ENCODE assay signal across 9 mouse cellular contexts in genomic region chr19:46622659-46623193, GRCm38 (mm10). TPM values are rescaled to one million over a fixed set of nuclear protein-coding genes. Genes with fewer than 3 reads are reported as not detected.
DNase-seq lines count a peak whose midpoint lies in the region; ATAC-seq and TF ChIP-seq lines count a peak whose summit lies in the region.
"Had no signal": no experiment of that assay in that cellular context is flagged by ENCODE, and none has a peak within 500 bp of the region (broad histone marks: within the 10 kb centered on the region; RNA-seq: fewer than 3 reads in every experiment).

No protein-coding gene starts in this region.

- H3K4me1 ChIP-seq in heart, embryonic 14.5 days (ENCODE audit: control insufficient read depth in 2 of 2, insufficient read depth in 2 of 2, low read length in 2 of 2): peaks cover 66 to 88% of the 10 kb centered on the region in 2 experiments
- peaks cover 73% of the 10 kb centered on the region for H3K4me1 ChIP-seq in embryonic facial prominence, embryonic 12.5 days
- H3K4me1 ChIP-seq in hindbrain, postnatal 0 days (ENCODE audit: insufficient read depth, low read length): peaks cover 29% of the 10 kb centered on the region
- H3K4me1 ChIP-seq in midbrain, embryonic 15.5 days: peaks cover 57% of the 10 kb centered on the region
- H3K4me1 ChIP-seq in cerebellum, adult 2 months (ENCODE audit: control insufficient read depth, insufficient read depth, low read length): peaks cover 43% of the 10 kb centered on the region

- 13% methylated on average over 12 of the region's 12 CpGs for WGBS in heart, embryonic 14.5 days
- WGBS in embryonic facial prominence, embryonic 12.5 days: 24% methylated on average over 12 of the region's 12 CpGs
- 33% methylated on average over 12 of the region's 12 CpGs for WGBS in hindbrain, postnatal 0 days
- WGBS in midbrain, embryonic 15.5 days: 32% methylated on average over 12 of the region's 12 CpGs
- WGBS in cerebellum, adult 2 months: 63% methylated on average over 12 of the region's 12 CpGs

- peak overlapping the region; percentile 80 for H3K9ac ChIP-seq in heart, embryonic 14.5 days (ENCODE audit: low read length)
- peak overlapping the region; percentile 54; the same call in 1 of the 2 replicates for H3K9ac ChIP-seq in embryonic facial prominence, embryonic 12.5 days
- H3K9ac ChIP-seq in hindbrain, postnatal 0 days (replicated peaks; ENCODE audit: low read length): 0 out of 2 replicates have a peak overlapping the region, but pooled peaks have one; percentile 18
- H3K9ac ChIP-seq in midbrain, embryonic 15.5 days: no peak overlapping the region

- H3K27ac ChIP-seq in heart, embryonic 14.5 days (replicated peaks in 1 of 2; ENCODE audit: control insufficient read depth in 1 of 2, insufficient read depth in 1 of 2, low read depth in 2 of 2, low read length in 2 of 2): peak overlapping the region; percentile 86 to 91
- peak overlapping the region; percentile 88 for H3K27ac ChIP-seq in embryonic facial prominence, embryonic 12.5 days
- peak overlapping the region; percentile 2; the same call in 1 of the 2 replicates for H3K27ac ChIP-seq in hindbrain, postnatal 0 days
- peak overlapping the region; percentile 40; the same call in 1 of the 2 replicates for H3K27ac ChIP-seq in midbrain, embryonic 15.5 days
- H3K27ac ChIP-seq in cerebellum, adult 2 months (ENCODE audit: insufficient read depth, low read length): no peak overlapping the region
- H3K27ac ChIP-seq: macrophage had no signal

- no peak for ATAC-seq in heart, embryonic 14.5 days (ENCODE audit: insufficient number of reproducible peaks, insufficient read depth, low FRiP score, low read depth)
- no peak; the same call in 1 of the 2 replicates for ATAC-seq in embryonic facial prominence, embryonic 12.5 days (ENCODE audit: insufficient number of reproducible peaks, insufficient read depth, low FRiP score, low TSS enrichment)
- ATAC-seq in hindbrain, postnatal 0 days: no peak
- no peak; the same call in 1 of the 2 replicates for ATAC-seq in midbrain, embryonic 15.5 days (replicated peaks)

- TF ChIP-seq POLR2A in cerebellum, adult 2 months (IDR thresholded peaks at IDR 0.05; ENCODE audit: borderline replicate concordance, insufficient read depth, low read length): no peak

- H3K4me3 ChIP-seq in heart, embryonic 14.5 days (ENCODE audit: control insufficient read depth in 1 of 2, insufficient read depth in 1 of 2, low read depth in 1 of 2, low read length in 2 of 2): peak overlapping the region; percentile 26 to 48
- H3K4me3 ChIP-seq in embryonic facial prominence, embryonic 12.5 days: peak overlapping the region; percentile 30
- H3K4me3 ChIP-seq in hindbrain, postnatal 0 days (ENCODE audit: low read length): no peak overlapping the region
- no peak overlapping the region for H3K4me3 ChIP-seq in midbrain, embryonic 15.5 days
- no peak overlapping the region for H3K4me3 ChIP-seq in cerebellum, adult 2 months (replicated peaks; ENCODE audit: insufficient read depth, low read depth, low read length)

- no peak for TF ChIP-seq CTCF in hindbrain, postnatal 0 days (IDR thresholded peaks at IDR 0.05; ENCODE audit: low read depth)
- no peak for TF ChIP-seq CTCF in cerebellum, adult 2 months (IDR thresholded peaks at IDR 0.05; ENCODE audit: borderline replicate concordance, insufficient read depth, low read depth, low read length)

- H3K4me2 ChIP-seq in heart, embryonic 14.5 days (ENCODE audit: low read length): peak overlapping the region; percentile 73
- H3K4me2 ChIP-seq in embryonic facial prominence, embryonic 12.5 days (replicated peaks): peak overlapping the region; percentile 57
- H3K4me2 ChIP-seq in hindbrain, postnatal 0 days (ENCODE audit: low read depth, low read length): peak overlapping the region; percentile 36; the same call in 1 of the 2 replicates
- H3K4me2 ChIP-seq in midbrain, embryonic 15.5 days: peak overlapping the region; percentile 31; the same call in 1 of the 2 replicates

- no peaks in the 10 kb centered on the region for H3K9me3 ChIP-seq in heart, embryonic 14.5 days (ENCODE audit: control insufficient read depth, low read length)
- H3K9me3 ChIP-seq in embryonic facial prominence, embryonic 12.5 days: no peaks in the 10 kb centered on the region
- H3K9me3 ChIP-seq in hindbrain, postnatal 0 days (ENCODE audit: low read length): no peaks in the 10 kb centered on the region
- H3K9me3 ChIP-seq in midbrain, embryonic 15.5 days: no peaks in the 10 kb centered on the region

- H3K36me3 ChIP-seq in heart, embryonic 14.5 days (ENCODE audit: control insufficient read depth, insufficient read depth, low read length): peaks cover 14% of the 10 kb centered on the region
- peaks cover 16% of the 10 kb centered on the region for H3K36me3 ChIP-seq in embryonic facial prominence, embryonic 12.5 days
- H3K36me3 ChIP-seq in hindbrain, postnatal 0 days (ENCODE audit: insufficient read depth, low read length): no peaks in the 10 kb centered on the region
- no peaks in the 10 kb centered on the region for H3K36me3 ChIP-seq in midbrain, embryonic 15.5 days (replicated peaks)

- no peak for DNase-seq in heart, adult 9 months (ENCODE audit: low spot score in 2 of 2)
- DNase-seq in hindbrain, postnatal 0 days (ENCODE audit: low spot score): no peak
- no peak for DNase-seq in adipocyte (ENCODE audit: low spot score)
- DNase-seq in thymus, adult 18-20 months: no peak
- no peak for DNase-seq in cerebellum, adult 2 months

- H3K27me3 ChIP-seq in heart, embryonic 14.5 days (ENCODE audit: control insufficient read depth, insufficient read depth, low read length): no peaks in the 10 kb centered on the region
- no peaks in the 10 kb centered on the region for H3K27me3 ChIP-seq in embryonic facial prominence, embryonic 12.5 days
- H3K27me3 ChIP-seq in hindbrain, postnatal 0 days (ENCODE audit: insufficient read depth, low read length): no peaks in the 10 kb centered on the region
- H3K27me3 ChIP-seq in midbrain, embryonic 15.5 days (replicated peaks): no peaks in the 10 kb centered on the region
- no peaks in the 10 kb centered on the region for H3K27me3 ChIP-seq in cerebellum, adult 2 months (ENCODE audit: control insufficient read depth, insufficient read depth, low read length)

RNA-seq across cellular contexts. Expression of gene Wbp1l, which starts 23.8 kb away (rescaled TPM):
- 48.8 and 49.3 TPM in 2 replicates for polyA plus RNA-seq in heart, embryonic 14.5 days (2014; fragmentation: Nextera tagmentation; extraction: Ambion mirVana)
- 52.5 and 54.1 TPM in 2 replicates for polyA plus RNA-seq in embryonic facial prominence, embryonic 12.5 days (2016; fragmentation: Nextera tagmentation; extraction: Ambion mirVana)
- 52.3 and 56.9 TPM in 2 replicates for total RNA-seq in hindbrain, postnatal 0 days (2014; rRNA removed)
- 30.3 and 31.6 TPM in 2 replicates for polyA plus RNA-seq in hindbrain, postnatal 0 days (2015; fragmentation: Nextera tagmentation; extraction: Ambion mirVana)
- 41.1 and 42.6 TPM in 2 replicates for polyA plus RNA-seq in midbrain, embryonic 15.5 days (2015; fragmentation: Nextera tagmentation; extraction: Ambion mirVana)
- 24.9 and 28.3 TPM in 2 replicates for polyA plus RNA-seq in cerebellum, adult 2 months (2012; rRNA removed)

RNA-seq across cellular contexts. Expression of gene Sfxn2, which starts 49.6 kb away (rescaled TPM):
- polyA plus RNA-seq in heart, embryonic 14.5 days (2014; fragmentation: Nextera tagmentation; extraction: Ambion mirVana): 8.0 and 8.8 TPM in 2 replicates
- 23.4 and 23.6 TPM in 2 replicates for polyA plus RNA-seq in embryonic facial prominence, embryonic 12.5 days (2016; fragmentation: Nextera tagmentation; extraction: Ambion mirVana)
- total RNA-seq in hindbrain, postnatal 0 days (2014; rRNA removed): 8.1 and 10.2 TPM in 2 replicates
- polyA plus RNA-seq in hindbrain, postnatal 0 days (2015; fragmentation: Nextera tagmentation; extraction: Ambion mirVana): 12.0 and 13.0 TPM in 2 replicates
- polyA plus RNA-seq in midbrain, embryonic 15.5 days (2015; fragmentation: Nextera tagmentation; extraction: Ambion mirVana): 10.5 and 11.7 TPM in 2 replicates
- polyA plus RNA-seq in cerebellum, adult 2 months (2012; rRNA removed): 7.0 and 7.7 TPM in 2 replicates

RNA-seq across cellular contexts. Expression of gene Arl3, which starts 49.7 kb away (rescaled TPM):
- polyA plus RNA-seq in heart, embryonic 14.5 days (2014; fragmentation: Nextera tagmentation; extraction: Ambion mirVana): 54.4 and 72.5 TPM in 2 replicates
- polyA plus RNA-seq in embryonic facial prominence, embryonic 12.5 days (2016; fragmentation: Nextera tagmentation; extraction: Ambion mirVana): 191 TPM in 2 replicates
- total RNA-seq in hindbrain, postnatal 0 days (2014; rRNA removed): 66.2 and 71.1 TPM in 2 replicates
- 220 and 224 TPM in 2 replicates for polyA plus RNA-seq in hindbrain, postnatal 0 days (2015; fragmentation: Nextera tagmentation; extraction: Ambion mirVana)
- polyA plus RNA-seq in midbrain, embryonic 15.5 days (2015; fragmentation: Nextera tagmentation; extraction: Ambion mirVana): 209 and 210 TPM in 2 replicates
- polyA plus RNA-seq in cerebellum, adult 2 months (2012; rRNA removed): 205 and 227 TPM in 2 replicates

RNA-seq across cellular contexts. Expression of gene Cyp17a1, which starts 50.2 kb away (rescaled TPM):
- polyA plus RNA-seq in heart, embryonic 14.5 days (2014; fragmentation: Nextera tagmentation; extraction: Ambion mirVana): 1.6 and 1.8 TPM in 2 replicates
- polyA plus RNA-seq in embryonic facial prominence, embryonic 12.5 days (2016; fragmentation: Nextera tagmentation; extraction: Ambion mirVana): 0.26 TPM in 1 of 2 replicates, not detected in the other
- not detected in 2 replicates for total RNA-seq in hindbrain, postnatal 0 days (2014; rRNA removed)
- not detected in 2 replicates for polyA plus RNA-seq in hindbrain, postnatal 0 days (2015; fragmentation: Nextera tagmentation; extraction: Ambion mirVana)
- not detected in 2 replicates for polyA plus RNA-seq in midbrain, embryonic 15.5 days (2015; fragmentation: Nextera tagmentation; extraction: Ambion mirVana)
- 0.06 and 0.08 TPM in 2 replicates for polyA plus RNA-seq in cerebellum, adult 2 months (2012; rRNA removed)
- polyA plus RNA-seq: macrophage had no signal

Comparison
In these comparisons a context has a peak if more than half of its experiments do, and no peak if none do; other contexts are left out.
1. H3K4me3 ChIP-seq: peak in heart, embryonic 14.5 days (2 of 2) and embryonic facial prominence, embryonic 12.5 days (single experiment); none in hindbrain, postnatal 0 days (single experiment), midbrain, embryonic 15.5 days (single experiment) and cerebellum, adult 2 months (single experiment).
2. Peak in every context shown above with its lines, with median percentiles within 50 percentile points of each other: H3K4me2 ChIP-seq.